Mouse (Mus musculus) bone marrow macrophage, adult 2 months (primary cell): Measurements from ENCODE around the gene Gm9508.

ENCODE experiments used
- CTCF ChIP-seq: IDR thresholded peaks from 2 replicates; pipeline ENCODE4 v1.5.1; 2012; ENCODE audit warnings: low read depth, mild to moderate bottlenecking, low read length, moderate library complexity
- POLR2A ChIP-seq: IDR thresholded peaks from 2 replicates; pipeline ENCODE4 v1.6.1; 2012; ENCODE audit warnings: mild to moderate bottlenecking, low read depth, low read length, borderline replicate concordance

DNA sequence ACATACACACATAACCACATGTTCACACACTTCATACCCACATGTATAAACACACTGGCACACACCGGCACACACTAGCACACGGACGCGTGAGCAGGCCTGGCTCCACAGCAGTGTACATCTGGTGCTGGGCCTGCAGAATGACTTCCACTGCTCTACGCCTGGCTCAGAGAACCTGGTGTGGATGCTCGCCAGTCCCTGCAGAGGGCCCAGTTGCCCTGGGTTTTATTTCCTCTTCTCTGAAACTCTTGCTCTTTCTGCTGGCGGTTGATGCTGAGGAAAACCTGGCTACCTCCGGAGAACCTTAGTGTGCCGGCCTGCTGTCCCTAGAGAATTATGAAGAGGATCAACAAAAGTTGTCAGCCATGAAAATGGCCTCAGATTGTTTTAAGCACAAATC, 45.0 kb downstream of the Gm9508 start:
- no peak for TF ChIP-seq POLR2A
- TF ChIP-seq CTCF, result no peak
